Mouse (Mus musculus): ENCODE measurements around the gene Gm17093. TPM values are rescaled to one million over a fixed set of nuclear protein-coding genes. Genes with fewer than 3 reads are reported as not detected.

Gm17093 gene
- not detected in 2 replicates for polyA plus RNA-seq (2012; rRNA removed)

DNA sequence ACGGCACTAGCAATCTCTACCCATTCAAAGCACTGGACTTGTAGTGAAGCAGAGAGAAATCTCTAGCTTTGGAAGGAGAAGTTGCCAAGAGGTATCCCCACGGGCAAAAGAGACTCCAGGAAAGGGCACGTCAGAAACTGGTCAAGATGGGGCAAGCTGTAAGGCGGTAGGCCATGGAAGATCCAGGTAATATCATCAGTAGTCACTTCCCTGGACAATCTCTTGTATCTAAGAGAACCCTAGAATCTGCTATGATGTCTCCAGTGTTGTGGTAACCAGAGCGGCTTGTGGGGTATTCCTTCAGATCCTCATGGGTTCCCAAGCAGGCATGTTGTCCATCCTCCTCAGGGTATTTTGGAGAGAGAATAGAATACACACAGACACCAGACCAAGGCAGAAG, at the start of gene Gm17093:
TSS of gene Gm17093 (plus strand) at position 301 of the 400 bp plus-strand sequence.

DNA sequence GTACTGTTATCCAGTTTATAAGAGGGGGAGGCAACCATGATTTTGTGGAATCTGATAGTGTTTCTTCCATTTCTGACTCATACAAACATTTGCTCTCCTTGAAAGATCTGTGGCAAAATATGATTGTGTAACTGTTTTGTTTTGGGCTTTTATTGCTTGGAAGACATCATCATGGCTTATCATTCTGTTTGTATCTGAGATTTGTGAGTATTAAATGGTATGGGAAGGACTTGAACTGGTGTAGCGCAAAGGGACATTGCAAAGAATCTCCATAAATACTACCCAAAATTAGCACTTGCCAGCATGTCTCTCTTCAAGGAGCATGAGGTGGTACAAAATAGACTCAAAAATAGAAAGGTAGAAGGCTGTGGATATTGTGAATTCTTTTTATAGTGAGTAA, 25.9 kb upstream of the Gm17093 start, which contains the start of gene BC061237:
TSS of gene BC061237 (plus strand) at position 301 of the 400 bp plus-strand sequence.

Other genes with a start within 250 kb of the Gm17093 start
- not detected in 2 replicates for gene Gm8220, start 232.7 kb upstream of the Gm17093 start, polyA plus RNA-seq (2012; rRNA removed)
- not detected in 2 replicates for gene Gm5930, start 179.7 kb upstream of the Gm17093 start, polyA plus RNA-seq (2012; rRNA removed)
- gene Gm8229, start 152.9 kb upstream of the Gm17093 start, polyA plus RNA-seq (2012; rRNA removed), result not detected in 2 replicates
- gene Gm3371, start 107.6 kb upstream of the Gm17093 start, polyA plus RNA-seq (2012; rRNA removed), result not detected in 2 replicates
- gene Gm8232, start 84.6 kb upstream of the Gm17093 start, polyA plus RNA-seq (2012; rRNA removed), result not detected in 2 replicates
- gene BC061237, start 25.8 kb upstream of the Gm17093 start, polyA plus RNA-seq (2012; rRNA removed), result not detected in 2 replicates
- gene Gm8247, start 64.9 kb downstream of the Gm17093 start, polyA plus RNA-seq (2012; rRNA removed), result not detected in 2 replicates
- not detected in 2 replicates for gene Gm5624, start 109.7 kb downstream of the Gm17093 start, polyA plus RNA-seq (2012; rRNA removed)
- gene Gm8257, start 188.2 kb downstream of the Gm17093 start, polyA plus RNA-seq (2012; rRNA removed), result not detected in 2 replicates
- gene Gm8267, start 232.1 kb downstream of the Gm17093 start, polyA plus RNA-seq (2012; rRNA removed), result not detected in 2 replicates

Data from central nervous system, embryonic 18 days (tissue).